ENCODE assay signal across 27 mouse cellular contexts in the genomic region with DNA sequence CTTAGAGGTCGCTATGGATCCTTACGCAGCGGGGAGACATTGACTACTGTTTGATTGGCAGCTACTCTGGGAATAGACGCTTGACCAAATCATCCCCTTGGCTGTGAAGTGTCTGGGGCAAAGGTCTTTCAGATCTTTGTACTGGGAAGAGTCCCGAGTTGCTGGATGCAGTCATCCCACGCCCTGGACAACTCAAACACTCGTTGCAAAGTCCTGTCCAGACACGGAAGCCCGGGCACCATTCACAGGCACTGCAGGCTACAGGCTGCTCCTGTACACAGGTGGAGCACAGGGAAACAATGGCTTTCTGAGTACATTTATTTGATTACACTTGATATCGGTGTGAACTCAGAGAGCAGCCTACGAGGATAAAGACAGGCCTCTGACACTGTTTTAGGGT. TPM values are rescaled to one million over a fixed set of nuclear protein-coding genes. Genes with fewer than 3 reads are reported as not detected.
DNase-seq lines count a peak whose midpoint lies in the region; ATAC-seq and TF ChIP-seq lines count a peak whose summit lies in the region.
"Had no signal": no experiment of that assay in that cellular context is flagged by ENCODE, and none has a peak within 500 bp of the region (broad histone marks: within the 10 kb centered on the region; RNA-seq: fewer than 3 reads in every experiment).

No protein-coding gene starts in this region.

- ATAC-seq in kidney, embryonic 15.5 days (replicated peaks; ENCODE audit: low FRiP score): no peak
- peak; percentile 54 for ATAC-seq in intestine, embryonic 15.5 days
- peak; percentile 86 for ATAC-seq in intestine, postnatal 0 days
- ATAC-seq: forebrain, embryonic 16.5 days; hindbrain, embryonic 16.5 days; lung, postnatal 0 days; Patski had no signal

- 77% methylated on average over 11 of the region's 11 CpGs for WGBS in kidney, embryonic 15.5 days
- 60% methylated on average over 11 of the region's 11 CpGs for WGBS in intestine, embryonic 15.5 days
- WGBS in intestine, postnatal 0 days: 38% methylated on average over 11 of the region's 11 CpGs
- WGBS in small intestine, adult 2 months: 25% methylated on average over 11 of the region's 11 CpGs

- TF ChIP-seq CTCF in intestine, postnatal 0 days (IDR thresholded peaks at IDR 0.05; ENCODE audit: low read depth): no peak
- TF ChIP-seq CTCF in small intestine, adult 2 months (IDR thresholded peaks at IDR 0.05; ENCODE audit: extremely low read depth, insufficient read length, insufficient replicate concordance, low read depth, low read length): no peak

- no peak overlapping the region for H3K4me2 ChIP-seq in kidney, embryonic 15.5 days
- no peak overlapping the region for H3K4me2 ChIP-seq in intestine, embryonic 15.5 days (replicated peaks)
- no peak overlapping the region for H3K4me2 ChIP-seq in intestine, postnatal 0 days (replicated peaks; ENCODE audit: low read depth)
- H3K4me2 ChIP-seq: heart, embryonic 11.5 days; limb, embryonic 12.5 days; liver, embryonic 15.5 days had no signal

- H3K9me3 ChIP-seq in kidney, embryonic 15.5 days (replicated peaks): no peaks in the 10 kb centered on the region
- H3K9me3 ChIP-seq in intestine, embryonic 15.5 days: no peaks in the 10 kb centered on the region
- no peaks in the 10 kb centered on the region for H3K9me3 ChIP-seq in intestine, postnatal 0 days (ENCODE audit: control insufficient read depth)
- H3K9me3 ChIP-seq: forebrain, embryonic 10.5 days; G1E; limb, embryonic 12.5 days; liver, embryonic 15.5 days had no signal

- H3K27ac ChIP-seq in kidney, embryonic 15.5 days: no peak overlapping the region
- H3K27ac ChIP-seq in intestine, embryonic 15.5 days: no peak overlapping the region
- H3K27ac ChIP-seq in intestine, postnatal 0 days (ENCODE audit: low read depth, low read length): peak overlapping the region; percentile 57
- peak overlapping the region; percentile 73 for H3K27ac ChIP-seq in small intestine, adult 2 months (ENCODE audit: insufficient read depth, low read depth, low read length)
- H3K27ac ChIP-seq: forebrain, embryonic 10.5 days; layer of hippocampus, adult 2 months; limb, embryonic 12.5 days; liver, embryonic 15.5 days; macrophage had no signal

- H3K4me3 ChIP-seq in kidney, embryonic 15.5 days (replicated peaks): no peak overlapping the region
- H3K4me3 ChIP-seq in intestine, embryonic 15.5 days (replicated peaks): no peak overlapping the region
- H3K4me3 ChIP-seq in intestine, postnatal 0 days (ENCODE audit: low read depth, low read length): no peak overlapping the region
- no peak overlapping the region for H3K4me3 ChIP-seq in small intestine, adult 2 months (ENCODE audit: low read depth, low read length)
- H3K4me3 ChIP-seq: forebrain, embryonic 10.5 days; layer of hippocampus, adult 2 months; limb, embryonic 12.5 days; liver, embryonic 15.5 days had no signal

- peaks cover 12% of the 10 kb centered on the region for H3K4me1 ChIP-seq in kidney, embryonic 15.5 days
- H3K4me1 ChIP-seq in intestine, embryonic 15.5 days (replicated peaks): peaks cover 9% of the 10 kb centered on the region; the same call in 1 of the 2 replicates
- H3K4me1 ChIP-seq in intestine, postnatal 0 days (replicated peaks; ENCODE audit: control insufficient read depth, insufficient read depth, low read length): peaks cover 3% of the 10 kb centered on the region; the same call in 1 of the 2 replicates
- peaks cover 21% of the 10 kb centered on the region for H3K4me1 ChIP-seq in small intestine, adult 2 months (ENCODE audit: control insufficient read depth, insufficient read depth, insufficient read length, low read length)
- H3K4me1 ChIP-seq: forebrain, embryonic 10.5 days; liver, embryonic 15.5 days had no signal

- DNase-seq in kidney, adult 9 months: peak; percentile 45
- DNase-seq in spleen, postnatal 10 days (ENCODE audit: low spot score in 2 of 2): no peak
- no peak for DNase-seq in cerebellum, postnatal 10 days
- DNase-seq: adrenal gland, postnatal 36 days; B cell, adult 2 months; cerebellum, adult 9-10 months; gastrocnemius, postnatal 14 days; heart, adult 11 months; spleen, adult 18-20 months; thymus, adult 18-20 months; thymus, postnatal 36 days had no signal

- H3K9ac ChIP-seq in kidney, embryonic 15.5 days: no peak overlapping the region
- H3K9ac ChIP-seq in intestine, embryonic 15.5 days: no peak overlapping the region
- H3K9ac ChIP-seq in intestine, postnatal 0 days (ENCODE audit: low read depth, low read length): no peak overlapping the region
- H3K9ac ChIP-seq: limb, embryonic 12.5 days; liver, embryonic 15.5 days had no signal

- no peaks in the 10 kb centered on the region for H3K36me3 ChIP-seq in kidney, embryonic 15.5 days
- no peaks in the 10 kb centered on the region for H3K36me3 ChIP-seq in intestine, embryonic 15.5 days
- H3K36me3 ChIP-seq in intestine, postnatal 0 days (ENCODE audit: control insufficient read depth, insufficient read depth): no peaks in the 10 kb centered on the region
- no peaks in the 10 kb centered on the region for H3K36me3 ChIP-seq in small intestine, adult 2 months (ENCODE audit: control insufficient read depth, insufficient read depth, low read length)
- H3K36me3 ChIP-seq: forebrain, embryonic 10.5 days; G1E; limb, embryonic 12.5 days; liver, embryonic 15.5 days had no signal

- H3K27me3 ChIP-seq in kidney, embryonic 15.5 days: no peaks in the 10 kb centered on the region
- H3K27me3 ChIP-seq in intestine, embryonic 15.5 days (replicated peaks): no peaks in the 10 kb centered on the region
- H3K27me3 ChIP-seq in intestine, postnatal 0 days (replicated peaks; ENCODE audit: control insufficient read depth, insufficient read depth, low read length): no peaks in the 10 kb centered on the region
- H3K27me3 ChIP-seq in small intestine, adult 2 months (ENCODE audit: control insufficient read depth, insufficient read depth, low read length): no peaks in the 10 kb centered on the region
- H3K27me3 ChIP-seq: limb, embryonic 12.5 days; Patski had no signal

- TF ChIP-seq POLR2A in small intestine, adult 2 months (IDR thresholded peaks at IDR 0.05; ENCODE audit: low read depth, low read length): no peak

RNA-seq across cellular contexts. Expression of a gene that starts 12.8 kb away (rescaled TPM):
- polyA plus RNA-seq in kidney, embryonic 15.5 days (2015; fragmentation: Nextera tagmentation; extraction: Ambion mirVana): not detected in 2 replicates
- 0.43 and 0.51 TPM in 2 replicates for polyA plus RNA-seq in intestine, embryonic 15.5 days (2015; fragmentation: Nextera tagmentation; extraction: Ambion mirVana)
- polyA plus RNA-seq in intestine, postnatal 0 days (2015; fragmentation: Nextera tagmentation; extraction: Ambion mirVana): 2.0 and 2.1 TPM in 2 replicates
- polyA plus RNA-seq in small intestine, adult 2 months (2012; rRNA removed): not detected in 2 replicates
- polyA plus RNA-seq: forebrain, embryonic 10.5 days; forebrain, embryonic 16.5 days; G1E; heart, embryonic 11.5 days; heart, postnatal 0 days; hindbrain, embryonic 16.5 days; limb, embryonic 12.5 days; liver, embryonic 15.5 days; lung, postnatal 0 days; macrophage; Patski had no signal

RNA-seq across cellular contexts. Expression of a gene that starts 33.7 kb away (rescaled TPM):
- polyA plus RNA-seq in kidney, embryonic 15.5 days (2015; fragmentation: Nextera tagmentation; extraction: Ambion mirVana): 7.8 and 8.5 TPM in 2 replicates
- 15.3 and 15.5 TPM in 2 replicates for polyA plus RNA-seq in intestine, embryonic 15.5 days (2015; fragmentation: Nextera tagmentation; extraction: Ambion mirVana)
- polyA plus RNA-seq in intestine, postnatal 0 days (2015; fragmentation: Nextera tagmentation; extraction: Ambion mirVana): 32.6 and 36.4 TPM in 2 replicates
- 15.4 and 30.0 TPM in 2 replicates for polyA plus RNA-seq in small intestine, adult 2 months (2012; rRNA removed)
- polyA plus RNA-seq: forebrain, embryonic 16.5 days; G1E; macrophage had no signal

RNA-seq across cellular contexts. Expression of a gene that starts 46.6 kb away (rescaled TPM):
- polyA plus RNA-seq in kidney, embryonic 15.5 days (2015; fragmentation: Nextera tagmentation; extraction: Ambion mirVana): 0.34 TPM in 1 of 2 replicates, not detected in the other
- polyA plus RNA-seq in intestine, embryonic 15.5 days (2015; fragmentation: Nextera tagmentation; extraction: Ambion mirVana): 0.15 and 0.24 TPM in 2 replicates
- polyA plus RNA-seq in intestine, postnatal 0 days (2015; fragmentation: Nextera tagmentation; extraction: Ambion mirVana): not detected in 2 replicates
- polyA plus RNA-seq in small intestine, adult 2 months (2012; rRNA removed): not detected in 2 replicates
- polyA plus RNA-seq: G1E; heart, embryonic 11.5 days; heart, postnatal 0 days; lung, postnatal 0 days; macrophage; Patski had no signal

Comparison
In these comparisons a context has a peak if more than half of its experiments do, and no peak if none do; other contexts are left out.
1. H3K27ac ChIP-seq: peak in intestine, postnatal 0 days (single experiment) and small intestine, adult 2 months (single experiment); none in kidney, embryonic 15.5 days (single experiment) and intestine, embryonic 15.5 days (single experiment).